8 mouse cellular contexts compared by ENCODE assay signal in genomic region chrX:95950776-95951175, GRCm38 (mm10). TPM values are rescaled to one million over a fixed set of nuclear protein-coding genes. Genes with fewer than 3 reads are reported as not detected.
DNase-seq lines count a peak whose midpoint lies in the region; ATAC-seq lines count a peak whose summit lies in the region.

No protein-coding gene starts in this region.

- no peaks in the 10 kb centered on the region for H3K36me3 ChIP-seq in neural tube, embryonic 11.5 days (ENCODE audit: control insufficient read depth, insufficient read depth, low read length)

- H3K27ac ChIP-seq in neural tube, embryonic 11.5 days (ENCODE audit: low read depth, low read length) = no peak overlapping the region

- intact Hi-C loops in gastrocnemius, postnatal 14 days (cut with DNase I; ENCODE audit: low total_unique reads) = no loop called here

- no peak overlapping the region for H3K9ac ChIP-seq in neural tube, embryonic 11.5 days (ENCODE audit: low read length)

- H3K4me2 ChIP-seq in neural tube, embryonic 11.5 days (ENCODE audit: low read depth) = no peak overlapping the region

- H3K4me1 ChIP-seq in neural tube, embryonic 11.5 days (ENCODE audit: control insufficient read depth, insufficient read depth, low read length) = 0 out of 2 replicates have a peak, but pooled peaks cover 2% of the 10 kb centered on the region

- no peaks in the 10 kb centered on the region for H3K27me3 ChIP-seq in neural tube, embryonic 11.5 days (ENCODE audit: control insufficient read depth, insufficient read depth, low read length)

- H3K4me3 ChIP-seq in neural tube, embryonic 11.5 days (ENCODE audit: low read depth, low read length) = no peak overlapping the region

- peak; percentile 18 for DNase-seq in gastrocnemius, postnatal 10 days
- no peak for DNase-seq in gastrocnemius, postnatal 14 days
- DNase-seq in neural tube, embryonic 11.5 days (ENCODE audit: low spot score) = peak; percentile 27
- DNase-seq in neural tube, embryonic 10.5 days (ENCODE audit: extremely low spot score, low spot score) = no peak
- peak; percentile 55 to 69 for DNase-seq in cerebellum, postnatal 14 days
- DNase-seq in kidney, postnatal 14 days = peak; percentile 42
- peak; percentile 57 for DNase-seq in naive thymus-derived CD4-positive, alpha-beta T cell, adult 2 months (ENCODE audit: low read depth)
- no peak for DNase-seq in urinary bladder, adult 2 months (ENCODE audit: low spot score)

- WGBS in neural tube, embryonic 11.5 days = 62% methylated on average over 3 of the region's 3 CpGs

- no peaks in the 10 kb centered on the region for H3K9me3 ChIP-seq in neural tube, embryonic 11.5 days (ENCODE audit: control insufficient read depth, low read length)

- no peak for ATAC-seq in neural tube, embryonic 11.5 days (ENCODE audit: insufficient read depth, low FRiP score, low TSS enrichment)

RNA-seq across cellular contexts. Expression of gene Las1l, which starts 6.0 kb away (rescaled TPM):
- 10 to 100 TPM; 28.3 to 29.8 TPM for total RNA-seq in gastrocnemius, postnatal 10 days (2021)
- total RNA-seq in gastrocnemius, postnatal 14 days (2021) = 10 to 100 TPM; 24.4 to 25.1 TPM
- 46.2 and 50.3 TPM in 2 replicates for polyA plus RNA-seq in neural tube, embryonic 11.5 days (2014; fragmentation: Nextera tagmentation; extraction: Ambion mirVana)
- polyA plus RNA-seq in urinary bladder, adult 2 months (2012; rRNA removed) = 23.4 and 38.4 TPM in 2 replicates

Comparison
In these comparisons a context has a peak if more than half of its experiments do, and no peak if none do; other contexts are left out.
1. DNase-seq: peak in gastrocnemius, postnatal 10 days (single experiment), neural tube, embryonic 11.5 days (single experiment), cerebellum, postnatal 14 days (2 of 2), kidney, postnatal 14 days (single experiment) and naive thymus-derived CD4-positive, alpha-beta T cell, adult 2 months (single experiment); none in gastrocnemius, postnatal 14 days (single experiment), neural tube, embryonic 10.5 days (single experiment) and urinary bladder, adult 2 months (single experiment).